Mouse (Mus musculus): ENCODE results near the gene Amigo2.

DNA sequence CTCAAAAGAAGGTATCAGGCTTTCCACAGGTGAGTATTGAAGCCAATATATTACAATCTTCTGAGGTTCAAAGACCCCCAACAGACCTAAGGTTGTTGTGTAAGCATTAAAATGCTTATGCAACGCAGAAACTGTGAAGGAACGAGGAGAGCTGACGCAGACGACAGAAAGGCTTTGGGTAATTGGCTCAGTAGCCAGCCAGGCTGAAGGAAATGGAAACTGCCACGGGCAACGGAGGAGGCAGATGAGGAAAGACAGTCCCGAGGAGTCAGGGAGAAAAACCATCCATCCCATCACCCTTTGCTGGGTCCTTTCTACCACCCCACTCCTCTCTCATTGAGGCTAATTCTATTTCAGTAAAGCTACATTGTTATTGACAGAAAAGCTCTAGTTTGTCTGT is 50.4 kb downstream of the Amigo2 start:
- TF ChIP-seq CTCF (IDR thresholded peaks at IDR 0.05; ENCODE audit: low read depth) = no peak
- TF ChIP-seq EP300 (IDR thresholded peaks at IDR 0.05; ENCODE audit: low read depth) = no peak
